Mouse (Mus musculus): ENCODE data around the gene Nanos1. TPM values are rescaled to one million over a fixed set of nuclear protein-coding genes. Genes with fewer than 3 reads are reported as not detected.

Nanos1 gene
- polyA plus RNA-seq (2015; fragmentation: Illumina TruSeq; extraction: RNeasy Lipid Tissue Mini Kit (QIAGEN cat#74804); ENCODE audit: insufficient read depth, low read depth, low replicate concordance) = 0.20 TPM

GRCm38 (mm10) chr19:60755438-60756191 is at the start of gene Nanos1:
Nanos1 (plus strand) TSS chr19:60755987.

GRCm38 (mm10) chr19:60790551-60791161 is 34.9 kb downstream of the Nanos1 start, which contains the start of gene Eif3a:
Eif3a (minus strand) TSS chr19:60790658.

Other genes starting within 250 kb of the Nanos1 start
- 4.8 TPM for gene Cacul1, start 175.0 kb upstream of the Nanos1 start, polyA plus RNA-seq (2015; fragmentation: Illumina TruSeq; extraction: RNeasy Lipid Tissue Mini Kit (QIAGEN cat#74804); ENCODE audit: insufficient read depth, low read depth, low replicate concordance)
- 51.6 TPM for gene Eif3a, start 34.7 kb downstream of the Nanos1 start, polyA plus RNA-seq (2015; fragmentation: Illumina TruSeq; extraction: RNeasy Lipid Tissue Mini Kit (QIAGEN cat#74804); ENCODE audit: insufficient read depth, low read depth, low replicate concordance)
- gene Fam45a, start 55.6 kb downstream of the Nanos1 start, polyA plus RNA-seq (2015; fragmentation: Illumina TruSeq; extraction: RNeasy Lipid Tissue Mini Kit (QIAGEN cat#74804); ENCODE audit: insufficient read depth, low read depth, low replicate concordance) = 5.9 TPM
- 1.5 TPM for gene Sfxn4, start 105.5 kb downstream of the Nanos1 start, polyA plus RNA-seq (2015; fragmentation: Illumina TruSeq; extraction: RNeasy Lipid Tissue Mini Kit (QIAGEN cat#74804); ENCODE audit: insufficient read depth, low read depth, low replicate concordance)
- gene Prdx3, start 118.6 kb downstream of the Nanos1 start, polyA plus RNA-seq (2015; fragmentation: Illumina TruSeq; extraction: RNeasy Lipid Tissue Mini Kit (QIAGEN cat#74804); ENCODE audit: insufficient read depth, low read depth, low replicate concordance) = 15.9 TPM
- gene Grk5, start 133.8 kb downstream of the Nanos1 start, polyA plus RNA-seq (2015; fragmentation: Illumina TruSeq; extraction: RNeasy Lipid Tissue Mini Kit (QIAGEN cat#74804); ENCODE audit: insufficient read depth, low read depth, low replicate concordance) = 5.2 TPM